Mouse (Mus musculus): ENCODE measurements at regions not wholly inside any gene's neighbourhood (a gene's known extent, or its start where the extent isn't known, plus 50 kb on each side); places are given as distances from the start of the nearest gene placed in this dataset.

DNA sequence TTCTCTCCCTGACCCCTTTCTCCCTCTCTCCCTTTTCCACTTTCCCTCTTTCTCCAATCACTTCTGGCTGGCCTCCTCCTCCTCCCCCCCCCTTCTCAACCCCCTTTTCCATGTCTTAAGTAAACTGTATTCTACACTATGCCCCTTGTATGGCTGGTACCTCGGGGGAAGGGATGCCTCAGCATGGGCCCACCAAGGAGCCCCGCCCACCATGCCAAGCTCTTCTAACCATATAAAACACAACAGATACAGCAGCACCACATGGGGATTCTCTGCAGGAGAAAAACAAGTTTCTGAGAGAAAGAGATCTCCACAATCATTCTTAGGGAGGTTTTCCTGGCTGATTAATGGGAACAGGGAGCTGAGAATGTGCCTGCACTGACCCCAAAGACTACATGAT is 196.6 kb upstream of the Trib2 start:
- TF ChIP-seq CTCF (IDR thresholded peaks at IDR 0.05; ENCODE audit: borderline replicate concordance, insufficient read depth, low read depth, low read length) (no peak), POLR2A (IDR thresholded peaks at IDR 0.05; ENCODE audit: borderline replicate concordance, insufficient read depth, low read length) (no peak)
